Mouse (Mus musculus): ENCODE measurements around the gene Sgcb.

DNA sequence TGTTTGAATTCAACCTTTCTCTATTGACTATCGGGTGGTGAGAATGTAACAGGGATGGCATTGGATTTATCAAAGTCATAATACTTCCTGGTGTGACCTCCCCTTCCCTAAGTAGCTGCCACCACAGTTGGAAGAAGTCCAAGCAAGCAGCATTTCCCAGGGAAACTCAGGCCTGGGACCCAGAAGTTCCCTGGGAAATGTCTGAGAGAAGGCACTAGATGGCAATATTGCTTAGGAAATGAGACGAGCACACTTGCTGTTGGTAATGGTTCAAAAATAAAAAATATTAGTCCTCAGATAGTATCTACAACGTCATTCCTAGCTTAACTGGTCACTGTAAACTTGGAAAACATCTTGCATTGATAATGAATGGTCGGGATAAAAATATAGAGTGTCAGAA, 38.6 kb upstream of the Sgcb start:
- peak; percentile 72 for TF ChIP-seq CTCF (IDR thresholded peaks at IDR 0.05)
- TF ChIP-seq EP300 (IDR thresholded peaks at IDR 0.05; ENCODE audit: insufficient read depth, low read depth, low read length) = 0 out of 2 replicates have a peak, but pooled peaks have one; percentile 33

Data from heart, adult 2 months (tissue).